Mouse (Mus musculus): Measurements from ENCODE around the gene Gabrr2.

DNA sequence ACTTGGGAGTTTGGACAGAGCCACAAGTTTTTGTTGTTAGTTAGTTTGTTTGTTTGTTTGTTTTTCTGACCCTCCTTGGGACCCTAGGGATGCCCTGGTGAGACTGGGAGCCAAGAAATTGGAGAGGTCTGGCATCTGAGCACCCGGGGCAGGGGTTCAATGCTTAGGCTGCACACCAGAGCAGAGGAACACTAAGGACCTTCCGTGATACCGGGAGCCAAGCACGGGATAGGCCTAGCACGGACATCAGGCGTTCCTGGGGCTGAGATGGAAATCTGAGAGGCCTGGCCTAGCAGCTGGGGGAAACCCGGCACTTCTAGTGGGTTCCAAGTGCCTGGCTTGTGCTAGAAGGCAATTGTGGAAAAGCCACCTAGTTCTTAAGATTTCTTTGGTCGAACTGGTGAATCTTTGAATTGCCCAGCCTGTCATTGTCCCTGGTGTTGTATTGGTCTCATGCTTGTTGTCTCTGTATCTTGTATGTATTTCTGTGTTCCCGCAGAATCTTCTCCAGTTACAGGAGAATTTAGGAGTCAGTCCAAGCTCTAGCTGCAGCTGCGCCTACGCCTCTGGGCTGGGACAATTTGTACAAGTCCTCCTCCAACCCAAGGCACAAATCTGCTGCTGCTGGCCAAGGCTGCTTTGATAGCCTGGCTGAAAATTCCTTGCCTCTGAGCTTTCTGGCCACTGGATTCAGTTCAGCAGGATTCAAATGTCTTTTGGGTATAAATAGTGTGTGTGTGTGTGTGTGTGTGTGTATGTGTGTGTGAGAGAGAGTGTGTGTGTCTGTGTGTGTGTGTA is 4.7 kb upstream of the Gabrr2 start:
- TF ChIP-seq CTCF (IDR thresholded peaks at IDR 0.05; ENCODE audit: borderline replicate concordance, extremely low read depth, insufficient read depth, insufficient read length) = no peak
- no peak for TF ChIP-seq POLR2A (IDR thresholded peaks at IDR 0.05; ENCODE audit: borderline replicate concordance, extremely low read depth, insufficient read depth, insufficient read length, poor library complexity, severe bottlenecking)

All from brain, embryonic 14.5 days (tissue).